Mouse (Mus musculus): ENCODE results near the gene Dcdc2b. TPM values are rescaled to one million over a fixed set of nuclear protein-coding genes. Genes with fewer than 3 reads are reported as not detected.

Gene Dcdc2b
- polyA plus RNA-seq (2015; fragmentation: Nextera tagmentation; extraction: Ambion mirVana), result 0.54 and 0.71 TPM in 2 replicates

DNA sequence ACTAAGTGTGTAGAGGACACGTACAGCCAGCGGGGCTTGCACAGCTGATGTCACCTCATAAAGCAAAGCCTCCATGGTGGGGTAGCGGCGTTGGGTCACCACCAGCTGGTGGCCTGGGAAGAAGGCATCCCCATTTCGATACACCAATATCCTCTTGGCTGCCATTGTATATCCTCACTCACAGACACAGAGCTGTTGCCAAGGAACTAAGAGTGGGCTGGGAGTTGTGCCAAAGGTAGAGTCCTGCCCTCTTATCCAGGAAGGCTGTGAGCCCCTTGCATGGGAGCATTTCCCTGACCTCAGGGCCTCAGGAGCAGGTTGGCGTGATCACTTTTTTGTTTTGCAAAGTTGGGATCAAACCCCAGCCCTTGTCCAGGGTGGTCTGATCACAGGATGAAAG, at the start of gene Dcdc2b:
Gene Dcdc2b, minus strand, starts transcription at position 165 of the 400 bp plus-strand sequence.
- H3K27me3 ChIP-seq (ENCODE audit: insufficient read depth, low read length), result no peaks in the 10 kb centered on the region
- DNase-seq (no peak), ATAC-seq (no peak)
- 86% methylated on average over 6 of the region's 6 CpGs for WGBS (ENCODE audit: insufficient replicate concordance)
- peaks cover 6% of the 10 kb centered on the region for H3K36me3 ChIP-seq (replicated peaks; ENCODE audit: insufficient read depth, low read length)
- H3K9me3 ChIP-seq (ENCODE audit: low read length), result no peaks in the 10 kb centered on the region
- H3K4me1 ChIP-seq (ENCODE audit: insufficient read depth), result peaks cover 8% of the 10 kb centered on the region; the same call in 1 of the 2 replicates
- no peak within 1 kb of the TSS for H3K4me2 ChIP-seq (ENCODE audit: low read depth, low read length)
- TF ChIP-seq EP300 (IDR thresholded peaks at IDR 0.05; ENCODE audit: low read depth) (no peak), CTCF (IDR thresholded peaks at IDR 0.05; ENCODE audit: low read depth) (no peak)
- no peak within 1 kb of the TSS for H3K27ac ChIP-seq (ENCODE audit: low read depth)
- no peak within 1 kb of the TSS for H3K4me3 ChIP-seq (ENCODE audit: low read depth, low read length)
- H3K9ac ChIP-seq (replicated peaks), result no peak within 1 kb of the TSS

GRCm38 (mm10) chr4:129662255-129662813, 48.3 kb upstream of the Dcdc2b start:
- ATAC-seq (no peak), DNase-seq (no peak)
- Histone ChIP-seq H3K9me3 (ENCODE audit: low read length) (no peaks in the 10 kb centered on the region), H3K4me3 (ENCODE audit: low read depth, low read length) (no peak overlapping the region), H3K4me1 (ENCODE audit: insufficient read depth) (no peaks in the 10 kb centered on the region), H3K9ac (replicated peaks) (no peak overlapping the region), H3K27me3 (ENCODE audit: insufficient read depth, low read length) (no peaks in the 10 kb centered on the region), H3K4me2 (ENCODE audit: low read depth, low read length) (no peak overlapping the region), H3K36me3 (replicated peaks; ENCODE audit: insufficient read depth, low read length) (peaks cover 40% of the 10 kb centered on the region), H3K27ac (ENCODE audit: low read depth) (no peak overlapping the region)
- no peak for TF ChIP-seq EP300 (IDR thresholded peaks at IDR 0.05; ENCODE audit: low read depth)
- TF ChIP-seq CTCF (IDR thresholded peaks at IDR 0.05; ENCODE audit: low read depth), result no peak
- WGBS (ENCODE audit: insufficient replicate concordance), result 87% methylated on average over 3 of the region's 3 CpGs

GRCm38 (mm10) chr4:129661584-129661983, 47.5 kb upstream of the Dcdc2b start:
- H3K36me3 ChIP-seq (replicated peaks; ENCODE audit: insufficient read depth, low read length), result peaks cover 46% of the 10 kb centered on the region
- 85% methylated on average over 3 of the region's 3 CpGs for WGBS (ENCODE audit: insufficient replicate concordance)
- H3K27ac ChIP-seq (ENCODE audit: low read depth), result no peak overlapping the region
- no peaks in the 10 kb centered on the region for H3K4me1 ChIP-seq (ENCODE audit: insufficient read depth)
- no peak overlapping the region for H3K4me2 ChIP-seq (ENCODE audit: low read depth, low read length)
- H3K9me3 ChIP-seq (ENCODE audit: low read length), result no peaks in the 10 kb centered on the region
- no peak overlapping the region for H3K4me3 ChIP-seq (ENCODE audit: low read depth, low read length)
- no peak for DNase-seq
- no peak overlapping the region for H3K9ac ChIP-seq (replicated peaks)
- TF ChIP-seq EP300 (IDR thresholded peaks at IDR 0.05; ENCODE audit: low read depth), result no peak
- no peak for TF ChIP-seq CTCF (IDR thresholded peaks at IDR 0.05; ENCODE audit: low read depth)
- ATAC-seq, result no peak
- no peaks in the 10 kb centered on the region for H3K27me3 ChIP-seq (ENCODE audit: insufficient read depth, low read length)

GRCm38 (mm10) chr4:129654770-129655169, 40.7 kb upstream of the Dcdc2b start:
- Histone ChIP-seq H3K27ac (ENCODE audit: low read depth) (no peak overlapping the region), H3K4me2 (ENCODE audit: low read depth, low read length) (no peak overlapping the region), H3K4me1 (ENCODE audit: insufficient read depth) (no peaks in the 10 kb centered on the region), H3K4me3 (ENCODE audit: low read depth, low read length) (no peak overlapping the region), H3K27me3 (ENCODE audit: insufficient read depth, low read length) (no peaks in the 10 kb centered on the region), H3K9me3 (ENCODE audit: low read length) (no peaks in the 10 kb centered on the region), H3K36me3 (replicated peaks; ENCODE audit: insufficient read depth, low read length) (peaks cover 73% of the 10 kb centered on the region), H3K9ac (replicated peaks) (no peak overlapping the region)
- DNase-seq, result no peak
- WGBS (ENCODE audit: insufficient replicate concordance), result 88% methylated on average over 14 of the region's 14 CpGs
- no peak for ATAC-seq
- no peak for TF ChIP-seq EP300 (IDR thresholded peaks at IDR 0.05; ENCODE audit: low read depth)
- no peak for TF ChIP-seq CTCF (IDR thresholded peaks at IDR 0.05; ENCODE audit: low read depth)

- TF ChIP-seq EP300 (IDR thresholded peaks at IDR 0.05; ENCODE audit: low read depth), result no peak
- no peak overlapping the region for H3K4me2 ChIP-seq (ENCODE audit: low read depth, low read length)
- no peak overlapping the region for H3K9ac ChIP-seq (replicated peaks)
- H3K27ac ChIP-seq (ENCODE audit: low read depth), result no peak overlapping the region
- no peak for ATAC-seq
- H3K36me3 ChIP-seq (replicated peaks; ENCODE audit: insufficient read depth, low read length), result peaks cover 77% of the 10 kb centered on the region
- no peaks in the 10 kb centered on the region for H3K4me1 ChIP-seq (ENCODE audit: insufficient read depth)
- 88% methylated on average over 8 of the region's 8 CpGs for WGBS (ENCODE audit: insufficient replicate concordance)
- no peaks in the 10 kb centered on the region for H3K27me3 ChIP-seq (ENCODE audit: insufficient read depth, low read length)
- no peaks in the 10 kb centered on the region for H3K9me3 ChIP-seq (ENCODE audit: low read length)
- DNase-seq, result no peak
- H3K4me3 ChIP-seq (ENCODE audit: low read depth, low read length), result no peak overlapping the region
These were observed 36.3 kb upstream of the Dcdc2b start for GRCm38 (mm10) chr4:129650359-129650758.

- Histone ChIP-seq H3K4me3 (ENCODE audit: low read depth, low read length) (no peak overlapping the region), H3K9me3 (ENCODE audit: low read length) (no peaks in the 10 kb centered on the region), H3K4me1 (ENCODE audit: insufficient read depth) (no peaks in the 10 kb centered on the region), H3K4me2 (ENCODE audit: low read depth, low read length) (no peak overlapping the region), H3K27me3 (ENCODE audit: insufficient read depth, low read length) (no peaks in the 10 kb centered on the region), H3K27ac (ENCODE audit: low read depth) (no peak overlapping the region), H3K36me3 (replicated peaks; ENCODE audit: insufficient read depth, low read length) (peaks cover 63% of the 10 kb centered on the region), H3K9ac (replicated peaks) (no peak overlapping the region)
- TF ChIP-seq EP300 (IDR thresholded peaks at IDR 0.05; ENCODE audit: low read depth) (no peak), CTCF (IDR thresholded peaks at IDR 0.05; ENCODE audit: low read depth) (no peak)
- 59% methylated on average over 1 of the region's 1 CpGs for WGBS (ENCODE audit: insufficient replicate concordance)
- no peak for DNase-seq
- ATAC-seq, result no peak
These were observed 34.6 kb upstream of the Dcdc2b start for GRCm38 (mm10) chr4:129648656-129649055.

All from liver, postnatal 0 days (tissue).